Mouse (Mus musculus) cerebellum, adult 11-12 months (tissue): ENCODE measurements around the gene Pbx1.

Experiments
- DNase-seq: peaks from one replicate; pipeline ENCODE4 v3.0.0; 2022

Gene Pbx1

DNA sequence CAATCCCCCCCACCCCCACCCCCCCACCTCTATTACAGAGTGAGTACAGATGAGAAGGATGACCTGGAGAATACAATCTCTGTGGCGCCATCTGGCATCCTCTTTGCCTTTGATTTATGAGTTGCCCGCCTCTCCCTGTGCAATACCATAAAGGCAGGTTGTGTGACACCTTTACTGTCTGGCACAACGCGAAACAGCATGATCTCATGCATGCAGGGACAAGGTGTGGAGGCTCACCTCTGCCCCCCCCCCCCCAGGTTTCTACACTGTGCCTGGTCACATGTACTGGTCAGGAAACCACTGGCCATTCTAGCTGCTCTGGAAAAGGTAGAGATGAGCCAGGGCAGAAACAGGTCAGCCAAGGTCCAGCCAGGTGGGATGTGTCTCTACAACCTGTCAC lies 293.4 kb downstream of the Pbx1 start:
- DNase-seq = no peak

DNA sequence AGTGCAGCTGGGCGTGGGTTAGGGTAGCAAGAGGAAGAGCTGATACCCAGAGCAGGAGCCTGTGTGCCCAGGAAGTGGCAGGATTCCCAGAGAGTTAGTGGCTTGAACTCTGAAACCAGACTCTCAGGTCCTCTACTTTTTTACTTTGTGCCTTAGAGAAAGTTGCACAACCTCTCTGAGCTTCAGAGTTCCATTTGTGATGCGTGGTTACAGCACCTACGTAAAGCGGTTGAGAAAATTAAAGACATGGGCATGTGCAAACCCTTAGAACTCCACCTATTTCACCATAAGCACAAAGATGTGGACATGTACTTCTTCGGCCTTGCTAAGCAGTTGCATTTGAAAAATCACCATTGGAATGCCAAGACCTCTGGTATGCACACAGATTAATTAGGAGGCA lies 294.2 kb downstream of the Pbx1 start:
- DNase-seq = no peak

DNA sequence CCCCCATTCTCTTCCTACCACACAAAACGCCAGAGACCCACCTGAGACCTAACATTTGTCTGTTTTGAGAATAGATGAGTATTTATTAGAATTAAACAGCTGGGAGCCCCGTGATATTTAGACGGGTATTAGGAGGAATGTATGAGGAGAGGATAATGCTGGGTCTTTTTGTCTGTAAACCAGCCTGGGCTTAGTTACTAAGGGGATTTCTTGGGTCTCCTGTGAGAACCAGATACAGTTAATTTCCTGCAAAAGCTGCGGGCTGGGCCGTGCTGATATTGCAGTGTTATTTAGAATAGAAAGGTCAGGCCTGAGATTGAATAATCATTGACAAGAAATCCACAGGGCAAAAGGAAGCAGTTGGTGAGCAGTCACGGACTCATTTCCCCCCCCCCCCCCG lies 296.5 kb downstream of the Pbx1 start:
- no peak for DNase-seq

DNA sequence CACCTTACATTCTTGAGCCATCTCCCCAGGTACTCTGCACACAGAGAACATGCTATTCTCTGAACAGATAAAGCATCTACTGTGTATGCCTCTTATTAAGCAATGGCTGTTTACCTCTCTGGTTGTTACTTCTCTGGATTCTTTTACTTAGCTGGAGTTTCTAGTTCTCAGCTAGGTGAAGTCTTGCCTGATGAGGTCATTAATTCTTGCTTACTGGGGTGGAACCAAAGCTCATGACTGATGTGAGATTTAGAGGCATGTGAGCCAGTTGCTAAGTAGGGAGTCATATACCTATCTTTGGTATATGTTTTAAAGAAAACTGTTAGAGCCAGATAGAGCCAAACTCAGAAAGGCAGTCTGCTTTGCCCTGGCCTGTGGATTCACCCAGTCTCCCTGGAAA lies 298.4 kb downstream of the Pbx1 start:
- no peak for DNase-seq

DNA sequence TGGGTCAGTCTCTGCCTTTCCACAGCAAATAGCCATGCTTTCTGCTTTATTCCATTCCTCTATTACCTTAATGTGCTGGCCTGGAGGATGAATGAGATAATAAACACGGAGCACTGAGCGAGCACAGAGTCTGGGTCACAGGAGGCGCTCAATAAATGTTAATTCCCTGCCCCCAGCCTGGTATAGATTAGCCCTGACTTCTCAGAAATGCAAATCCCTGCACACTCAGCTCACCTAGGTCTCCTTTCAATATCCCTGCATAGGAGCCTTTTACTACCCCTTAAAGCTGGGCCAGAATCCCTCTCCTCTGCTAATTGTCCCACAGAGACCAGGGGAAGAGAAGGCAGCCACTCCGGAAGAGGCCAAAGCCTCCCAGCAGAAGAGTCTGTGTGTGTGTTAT lies 304.1 kb downstream of the Pbx1 start:
- no peak for DNase-seq

DNA sequence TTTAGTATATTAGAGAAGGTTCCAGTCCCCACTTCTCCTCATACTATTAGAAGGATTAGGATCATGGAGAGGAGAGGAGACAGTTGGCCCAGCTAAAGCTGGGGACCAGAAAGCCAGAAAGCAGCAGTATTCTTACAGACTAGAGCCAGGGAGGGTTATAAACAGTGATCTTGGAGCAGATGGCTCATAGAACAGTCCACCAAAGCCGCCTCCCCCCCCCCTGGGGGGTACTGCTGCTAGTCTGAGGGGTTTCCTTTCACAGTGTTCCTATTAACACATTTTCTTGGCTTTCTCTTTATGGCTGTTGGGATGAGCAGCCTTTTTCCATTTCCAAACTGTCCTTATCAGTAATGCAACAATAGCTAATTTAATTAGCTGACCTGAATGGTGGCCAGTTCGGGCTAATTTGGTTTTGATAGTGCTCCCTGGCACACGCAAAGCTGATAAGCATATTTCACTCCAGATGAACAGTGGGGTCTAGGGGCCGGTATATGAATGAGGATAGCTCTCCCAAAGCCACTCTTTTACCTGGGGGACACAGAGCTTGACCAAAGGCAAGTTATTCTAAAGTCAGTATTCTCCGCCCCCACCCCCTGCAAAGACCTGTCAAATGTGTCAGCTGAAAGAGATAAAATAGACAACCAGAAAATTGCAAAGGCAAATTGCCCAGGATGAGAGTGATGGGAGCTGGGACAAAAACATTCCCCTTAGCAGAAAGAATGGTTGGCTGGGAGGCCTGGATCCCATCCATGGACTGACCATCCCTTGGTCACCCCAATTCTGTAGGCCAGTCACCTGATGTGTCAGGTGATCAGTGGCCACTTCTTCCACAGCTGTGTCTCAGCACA lies 307.2 kb downstream of the Pbx1 start:
- DNase-seq = no peak

DNA sequence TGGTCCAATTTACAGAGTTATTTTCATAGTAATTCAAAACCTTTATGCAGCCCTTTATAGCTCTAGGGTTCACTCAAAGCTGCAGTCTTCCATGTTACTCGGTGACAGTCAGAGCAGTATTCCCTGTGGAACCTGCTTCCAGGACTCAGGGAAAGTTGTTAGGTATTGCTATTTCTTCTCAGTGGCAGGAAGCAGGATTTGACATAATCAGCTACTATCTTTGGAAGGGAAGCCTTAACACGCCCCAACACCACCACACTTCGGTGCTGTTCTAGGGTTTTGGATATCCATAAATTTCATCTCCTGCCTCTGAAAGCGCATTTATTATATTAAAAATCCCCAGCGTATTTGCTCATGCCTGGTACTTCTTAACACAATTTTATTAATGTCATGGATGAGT lies 314.0 kb downstream of the Pbx1 start:
- no peak for DNase-seq

DNA sequence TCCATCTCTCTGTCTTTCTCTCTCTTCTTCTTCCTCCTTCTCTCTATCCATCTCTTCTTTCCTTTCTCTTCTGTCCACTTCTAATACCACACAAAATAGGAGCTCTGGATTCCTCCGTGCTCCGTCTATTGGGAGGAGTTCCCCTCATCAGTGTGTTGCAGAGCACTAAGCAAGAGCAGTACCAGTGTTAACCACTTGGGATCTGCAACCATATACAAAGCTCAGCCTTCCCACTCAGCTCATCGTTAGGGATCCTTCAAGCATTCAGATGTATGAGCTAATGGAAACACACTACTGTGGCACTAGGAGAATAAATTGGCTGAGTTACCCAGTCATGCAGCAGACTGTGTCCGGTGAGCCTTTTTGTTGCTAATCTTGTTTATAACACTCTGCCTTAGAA lies 314.7 kb downstream of the Pbx1 start:
- no peak for DNase-seq

DNA sequence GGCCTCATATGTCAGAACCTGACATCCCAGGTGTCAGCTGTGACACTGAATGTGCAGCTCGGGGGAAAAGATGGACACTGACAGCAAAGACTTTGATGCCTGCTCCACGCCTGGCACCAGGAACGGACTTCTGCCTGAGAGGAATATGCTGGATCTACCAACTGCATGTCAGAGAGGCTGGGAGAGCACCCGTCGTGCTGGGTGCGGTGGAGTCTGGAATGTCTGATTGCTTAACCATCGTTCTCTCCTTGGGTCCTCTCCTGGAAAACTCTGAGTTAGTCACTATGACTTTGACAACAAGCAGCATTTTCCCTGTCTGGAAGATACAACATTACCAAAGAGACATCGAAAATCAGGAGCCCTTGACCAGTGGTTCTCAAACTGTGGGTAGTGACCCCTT lies 322.3 kb downstream of the Pbx1 start:
- no peak for DNase-seq

DNA sequence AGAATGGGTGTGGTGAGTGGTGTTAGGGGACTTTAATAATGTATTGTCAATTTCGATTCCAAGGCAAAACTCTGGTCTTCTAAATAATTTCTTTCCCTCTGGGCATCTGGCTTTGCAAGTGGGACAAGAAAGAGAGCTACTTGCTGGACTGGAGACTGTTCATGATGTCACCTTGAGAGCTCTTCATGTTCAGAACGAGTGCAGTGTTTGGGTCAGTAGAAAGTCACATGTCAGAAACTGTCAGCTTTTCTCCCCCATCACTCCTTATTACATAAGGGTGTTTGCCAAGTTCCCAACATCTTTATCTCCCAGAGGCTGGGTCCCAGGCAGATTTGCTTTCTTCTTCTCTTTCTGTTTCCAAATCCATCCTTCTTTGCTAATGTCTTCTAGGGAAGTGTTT lies 328.2 kb downstream of the Pbx1 start:
- no peak for DNase-seq

DNA sequence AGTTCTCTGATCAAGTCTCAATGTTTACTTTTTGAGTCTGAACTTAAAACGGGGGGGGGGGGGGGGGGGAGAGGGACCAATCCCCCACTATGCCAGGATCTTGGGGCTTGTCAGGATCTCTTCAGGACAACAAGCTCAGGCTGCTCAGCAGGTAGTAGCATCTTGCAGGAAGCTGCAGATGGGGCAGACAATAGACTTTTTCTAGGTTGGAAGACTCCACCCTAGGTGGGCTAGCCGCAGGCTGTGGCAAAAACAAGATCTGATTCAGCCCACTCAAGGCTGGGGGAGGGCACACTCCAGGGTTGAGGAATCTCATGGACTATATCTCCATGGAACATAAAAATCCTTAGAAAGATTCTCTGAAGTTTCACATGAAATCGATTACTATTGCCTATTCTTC lies 330.6 kb downstream of the Pbx1 start:
- DNase-seq = no peak

DNA sequence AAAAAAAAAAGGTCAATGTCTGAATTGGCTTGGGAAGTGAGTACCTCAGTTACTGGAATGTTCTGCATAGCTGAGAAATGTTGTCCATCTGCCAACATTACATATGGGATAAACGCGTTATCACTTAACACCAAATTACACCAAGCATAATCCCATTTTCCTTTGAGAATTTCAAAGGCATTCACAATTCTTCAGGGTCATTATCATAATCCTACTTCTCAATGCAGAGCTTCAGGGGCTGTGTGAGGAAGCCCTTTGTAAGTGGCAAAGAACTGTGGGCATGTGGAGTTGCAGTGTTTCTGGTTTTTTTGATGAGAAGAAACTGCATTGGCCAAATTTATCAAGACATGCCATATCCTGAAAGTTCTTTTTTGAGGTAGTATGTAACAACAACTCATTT lies 333.3 kb downstream of the Pbx1 start:
- no peak for DNase-seq

DNA sequence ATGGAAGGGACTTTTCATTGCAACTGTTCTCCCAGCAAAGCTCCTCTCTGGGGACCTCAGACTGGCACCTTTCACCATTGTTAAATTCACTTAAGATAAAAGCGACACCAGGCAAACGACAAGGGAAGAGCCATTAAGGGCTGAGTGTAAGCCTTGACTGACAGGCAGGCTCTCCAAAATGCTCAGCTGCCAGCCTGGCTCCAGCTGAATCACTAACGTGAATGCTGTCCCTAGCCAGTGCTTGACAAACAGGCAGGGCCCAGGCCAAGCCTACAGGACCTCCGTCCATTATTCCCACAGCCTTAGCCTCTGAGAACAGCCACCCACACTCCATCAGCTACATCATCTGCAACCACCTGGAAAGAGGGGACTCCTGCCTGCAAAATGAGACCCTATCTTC lies 337.4 kb downstream of the Pbx1 start:
- no peak for DNase-seq

DNA sequence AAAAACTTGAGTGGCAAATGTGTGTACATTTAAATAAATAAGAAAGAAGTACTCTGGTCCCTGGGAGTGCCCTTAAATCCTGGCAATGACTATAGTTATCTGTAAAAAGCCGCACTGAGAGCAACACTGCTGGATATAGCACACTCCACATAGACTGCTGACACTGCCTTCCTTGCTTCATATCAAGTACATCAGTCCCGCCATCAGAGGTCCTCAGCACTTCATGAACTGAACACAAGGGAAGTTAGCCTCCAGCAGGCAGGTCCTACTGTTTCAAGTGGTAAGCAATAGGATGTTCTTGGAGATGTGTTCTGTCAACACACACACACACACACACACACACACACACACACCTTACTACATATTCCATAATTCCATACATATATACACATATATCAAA lies 339.0 kb downstream of the Pbx1 start:
- DNase-seq = peak; percentile 5

DNA sequence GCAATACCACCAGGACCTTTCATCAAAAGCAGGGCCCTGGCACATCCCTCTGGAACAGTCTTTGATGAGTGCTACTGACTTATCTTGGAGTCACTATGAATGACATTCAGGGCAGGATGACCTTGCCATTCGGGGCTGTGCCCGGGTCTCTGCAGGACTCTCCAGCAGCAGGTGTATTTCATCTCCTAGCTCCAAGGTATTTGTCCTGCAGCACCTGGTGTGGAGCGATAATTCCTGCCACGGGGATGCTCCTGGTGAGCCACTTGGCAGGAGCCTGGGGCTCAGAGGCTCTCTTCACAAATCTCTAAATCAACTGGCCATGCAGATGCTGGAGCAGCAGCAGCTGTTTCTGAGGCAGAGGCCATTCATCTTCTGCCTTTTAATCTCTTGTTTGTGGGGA lies 340.4 kb downstream of the Pbx1 start:
- DNase-seq = no peak

DNA sequence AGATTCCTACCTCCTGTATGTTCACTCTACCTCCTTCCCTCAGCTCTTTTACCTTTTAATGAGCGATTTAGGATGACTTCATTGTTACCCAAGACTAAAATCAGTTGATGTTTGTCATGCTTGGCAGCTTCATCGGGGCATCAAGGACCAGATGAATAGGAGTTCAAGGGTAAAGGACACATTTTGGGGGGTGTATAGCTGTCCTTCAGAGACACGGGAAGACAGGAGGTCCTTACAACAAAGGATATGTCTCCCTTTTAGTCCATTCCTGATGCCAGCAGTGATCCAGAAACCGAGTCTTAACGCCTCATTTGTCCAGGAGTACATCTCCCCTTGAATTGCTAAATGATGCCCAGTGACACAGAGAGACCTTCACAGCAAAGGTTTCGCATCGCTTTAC lies 343.4 kb downstream of the Pbx1 start:
- no peak for DNase-seq

DNA sequence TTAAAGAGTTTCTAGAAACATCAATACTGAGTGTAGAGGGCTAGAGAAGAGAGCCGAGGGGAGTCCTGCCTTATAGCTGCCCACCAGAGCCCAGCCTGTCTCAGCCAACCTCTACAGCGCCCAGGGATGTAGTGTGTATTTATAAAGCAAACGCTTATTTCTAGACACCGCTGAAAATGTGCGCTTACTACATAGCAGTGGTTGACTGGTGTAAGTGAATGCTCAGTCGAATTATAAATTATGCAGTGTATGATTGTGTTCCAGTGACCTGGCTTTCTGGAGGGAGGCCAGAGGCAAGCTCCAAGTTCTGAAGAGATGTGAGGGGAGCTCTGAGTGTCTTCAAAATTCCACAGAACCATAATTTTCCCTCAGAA lies 352.7 kb downstream of the Pbx1 start:
- DNase-seq = no peak

DNA sequence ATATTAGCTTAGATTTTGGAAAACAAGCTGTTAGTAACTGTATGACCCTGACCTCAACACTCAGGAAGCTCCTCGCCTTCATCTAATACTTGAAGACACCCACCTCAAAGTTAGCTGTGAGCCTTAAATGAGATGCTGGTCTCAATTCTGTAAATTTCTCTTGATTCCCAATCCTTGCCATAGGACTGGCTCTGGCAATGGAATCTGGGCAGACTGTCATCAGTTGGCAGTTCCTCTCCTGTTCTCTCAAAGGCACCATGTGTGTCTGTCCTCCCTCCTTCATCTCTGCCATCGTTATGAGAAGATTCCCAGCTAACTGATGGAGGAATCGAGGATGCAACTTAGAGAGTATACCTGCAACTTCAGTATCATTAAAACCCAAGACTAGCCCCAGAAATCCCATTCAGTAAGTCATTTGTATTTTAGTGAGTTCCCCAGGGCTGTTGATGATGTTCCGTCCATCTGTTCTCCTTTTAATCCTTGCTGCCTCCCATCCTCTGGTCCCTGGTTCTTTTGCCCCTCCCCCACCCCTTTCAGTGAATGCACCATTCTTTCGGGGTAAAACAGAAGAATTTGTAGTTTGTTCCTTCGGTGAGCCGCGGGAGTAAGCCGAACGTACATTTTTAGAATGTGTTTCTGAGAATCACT lies 353.2 kb downstream of the Pbx1 start:
- no peak for DNase-seq

DNA sequence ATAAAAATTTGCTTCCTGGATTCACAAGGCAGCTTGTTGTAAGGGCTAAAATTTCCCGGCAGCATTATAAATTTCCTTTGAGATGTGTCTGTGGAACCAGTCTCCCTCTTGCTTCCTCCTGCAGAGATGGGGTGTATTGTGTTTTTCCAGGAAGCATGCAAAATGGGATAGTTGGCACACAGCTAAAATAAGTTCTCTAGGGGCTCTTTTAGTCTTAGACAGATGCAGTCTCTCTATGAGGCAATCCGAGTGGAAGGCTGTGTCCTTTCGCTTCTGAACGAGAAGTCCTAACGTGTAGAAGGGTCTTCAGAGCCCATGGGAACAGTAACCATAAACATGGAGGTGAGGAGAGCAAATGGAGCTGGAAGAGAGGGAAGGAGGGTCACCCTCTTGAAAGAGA lies 360.1 kb downstream of the Pbx1 start:
- DNase-seq = no peak

DNA sequence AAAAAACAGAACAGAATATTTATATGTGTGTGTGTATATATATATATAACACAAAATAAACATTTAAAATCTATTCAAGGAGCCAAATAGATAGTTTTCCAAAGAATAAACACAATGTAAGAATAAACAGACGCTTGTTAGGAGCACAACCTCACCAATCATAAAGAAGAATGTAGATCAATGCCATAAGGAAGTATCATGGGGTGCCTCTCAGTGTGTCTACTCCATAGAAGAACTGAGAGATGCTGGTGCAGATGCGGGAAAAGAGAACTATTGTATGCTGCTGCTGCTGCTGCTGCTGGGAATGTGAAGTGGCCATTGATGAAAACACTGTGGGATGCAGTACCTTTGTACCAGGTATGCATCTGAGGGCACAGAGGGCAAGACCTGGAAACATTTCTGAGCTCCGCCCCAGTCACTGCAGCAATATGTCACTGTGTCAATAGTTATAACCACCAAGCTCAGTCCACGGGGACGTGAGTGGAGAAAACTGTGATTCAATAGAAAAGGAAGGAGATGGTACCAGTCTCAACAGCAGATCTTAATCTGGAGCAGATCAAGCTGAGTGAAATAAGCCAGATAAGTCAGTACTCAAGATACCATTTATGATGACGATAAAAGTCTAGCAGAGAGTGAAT lies 361.7 kb downstream of the Pbx1 start:
- DNase-seq = no peak

DNA sequence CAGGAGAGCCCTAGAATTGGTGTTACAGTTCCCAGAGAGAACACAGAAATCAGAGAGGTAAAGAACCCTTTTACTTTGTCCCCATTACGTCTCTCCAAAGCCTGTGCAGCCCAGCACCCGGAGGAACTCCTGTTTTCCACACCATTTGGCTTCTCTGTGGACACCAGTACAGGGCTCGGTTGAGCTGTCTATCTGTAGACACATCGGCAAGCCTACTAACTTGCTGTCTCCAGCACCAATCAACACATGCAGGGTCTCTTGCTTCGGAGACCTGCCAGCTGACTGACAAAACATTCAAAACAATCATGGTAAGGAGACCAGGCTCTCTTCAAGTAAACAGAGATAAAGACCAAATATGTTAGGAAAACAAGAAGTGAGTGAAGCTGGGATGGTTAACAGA lies 362.3 kb downstream of the Pbx1 start:
- DNase-seq = no peak
